Mouse (Mus musculus): ENCODE data around the gene Nup153. TPM values are rescaled to one million over a fixed set of nuclear protein-coding genes. Genes with fewer than 3 reads are reported as not detected.

Gene Nup153
- total RNA-seq, 1 experiment from 2014 or later: 155 TPM

Other genes with a start within 250 kb of the Nup153 start
- 0.15 and 1.0 TPM in 2 replicates for gene Cap2, start 226.1 kb downstream of the Nup153 start, total RNA-seq (2017)
- gene Fam8a1, start 58.4 kb downstream of the Nup153 start, total RNA-seq (2017): 9.9 and 13.8 TPM in 2 replicates
- gene Kif13a, start 201.9 kb upstream of the Nup153 start, total RNA-seq (2017): 37.5 and 43.5 TPM in 2 replicates